Mouse (Mus musculus) lung, postnatal 36 days (tissue): ENCODE measurements around the gene Dnajb3.
"Not testable (repeated sequence)": the region's sequence is repeated elsewhere in the genome, so short reads cannot be mapped to it uniquely, and the experiment has no call there.

Experiments
- DNase-seq: peaks from one replicate; pipeline ENCODE4 v3.0.0; 2022; ENCODE audit warnings: mixed read lengths

The Dnajb3 gene

DNA sequence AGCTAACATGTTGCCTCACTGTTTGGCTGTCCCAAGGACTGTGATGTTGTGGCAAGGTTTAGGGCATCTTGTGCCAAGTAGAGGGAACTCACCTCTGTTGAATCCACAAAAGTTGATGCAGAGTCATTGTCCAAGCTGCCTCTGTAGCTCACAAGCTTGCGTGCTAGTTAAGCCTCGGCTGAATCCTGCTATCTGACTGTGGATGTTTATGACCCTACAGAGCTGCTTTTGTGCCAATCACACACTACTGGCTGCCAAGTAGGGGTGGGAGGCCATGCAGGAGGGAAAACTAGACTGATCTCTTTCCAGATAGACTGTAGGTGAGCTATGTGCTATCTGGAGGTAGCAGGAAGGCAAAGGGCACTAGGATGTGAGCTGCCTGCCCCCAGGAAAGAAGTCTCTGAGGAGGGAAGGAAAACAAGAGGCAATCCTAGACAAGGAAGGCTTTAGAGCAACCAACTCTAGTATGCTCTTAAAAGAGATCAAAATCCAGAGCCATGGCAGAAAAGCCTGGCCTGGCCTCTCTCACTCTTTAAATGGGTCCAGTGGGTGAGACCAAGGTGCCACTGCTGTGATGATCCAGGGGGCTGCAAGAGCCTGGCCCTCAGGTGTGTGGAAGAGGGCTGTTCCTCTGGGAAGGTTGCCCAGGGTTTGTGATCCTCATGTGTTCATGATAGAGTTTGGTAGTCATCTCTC lies 8.3 kb upstream of the Dnajb3 start:
- DNase-seq, result no peak

DNA sequence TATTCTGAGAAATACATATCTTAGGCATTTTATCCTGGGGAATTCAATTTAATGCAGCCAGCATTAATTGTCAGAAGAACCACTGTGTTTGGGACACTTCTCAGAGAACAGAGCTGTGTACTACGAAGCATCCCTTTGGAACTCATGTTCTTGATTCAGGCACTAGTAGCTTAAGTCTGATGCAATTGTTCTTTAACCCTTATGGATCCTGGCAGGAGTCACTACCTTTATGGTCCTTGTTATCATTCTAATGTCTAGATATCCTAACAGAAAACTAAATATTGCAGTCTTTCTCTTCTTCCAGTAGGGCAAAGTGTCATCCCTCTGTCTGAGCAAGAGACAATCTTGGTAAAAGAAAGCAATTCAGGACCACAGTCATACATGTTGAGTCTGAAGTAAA lies 7.5 kb upstream of the Dnajb3 start:
- DNase-seq, result no peak

DNA sequence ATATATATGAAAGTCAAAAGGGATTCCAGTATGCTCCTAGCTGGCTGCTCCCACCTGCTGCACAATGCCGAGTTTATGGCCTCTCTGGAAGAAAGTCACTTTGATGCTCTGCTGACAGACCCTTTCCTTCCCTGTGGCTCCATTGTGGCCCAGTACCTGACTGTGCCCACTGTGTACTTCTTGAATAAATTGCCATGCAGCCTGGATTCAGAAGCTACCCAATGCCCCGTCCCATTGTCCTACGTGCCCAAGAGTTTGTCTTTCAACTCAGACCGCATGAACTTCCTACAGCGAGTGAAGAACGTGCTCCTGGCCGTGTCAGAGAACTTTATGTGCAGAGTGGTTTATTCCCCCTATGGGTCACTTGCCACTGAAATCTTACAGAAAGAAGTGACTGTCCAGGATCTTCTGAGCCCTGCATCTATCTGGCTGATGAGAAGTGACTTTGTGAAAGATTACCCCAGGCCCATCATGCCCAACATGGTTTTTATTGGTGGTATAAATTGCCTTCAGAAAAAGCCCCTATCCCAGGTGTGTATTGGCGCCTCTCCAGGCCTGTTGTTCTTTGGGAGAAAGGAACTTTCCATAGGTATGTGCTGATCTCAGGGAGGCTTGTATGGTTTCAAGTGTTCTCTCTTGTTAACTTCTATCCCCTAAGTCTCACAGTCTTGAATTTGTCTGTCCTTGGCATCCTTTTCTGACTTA lies 6.9 kb upstream of the Dnajb3 start:
- no peak for DNase-seq

DNA sequence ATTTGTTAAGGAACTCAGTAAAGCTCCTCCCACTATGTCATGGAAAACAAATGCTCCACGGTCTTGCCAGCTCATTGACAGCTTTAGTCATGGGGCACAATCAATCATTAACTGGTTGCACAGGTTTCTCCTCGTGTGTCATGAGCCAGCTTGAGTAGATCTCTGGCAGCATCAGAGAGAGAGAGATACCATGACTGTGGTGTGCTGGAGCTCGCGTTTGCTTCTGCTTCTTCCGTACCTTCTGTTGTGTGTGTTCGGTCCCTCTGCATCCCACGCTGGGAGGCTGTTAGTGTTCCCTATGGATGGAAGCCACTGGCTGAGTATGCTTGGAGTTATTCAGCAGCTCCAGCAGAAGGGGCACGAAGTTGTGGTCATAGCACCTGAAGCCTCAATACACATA lies 6.2 kb upstream of the Dnajb3 start, which contains the start of gene Ugt1a1:
Gene Ugt1a1, plus strand, starts transcription at position 148 of the 400 bp plus-strand sequence.
- DNase-seq, result no peak

DNA sequence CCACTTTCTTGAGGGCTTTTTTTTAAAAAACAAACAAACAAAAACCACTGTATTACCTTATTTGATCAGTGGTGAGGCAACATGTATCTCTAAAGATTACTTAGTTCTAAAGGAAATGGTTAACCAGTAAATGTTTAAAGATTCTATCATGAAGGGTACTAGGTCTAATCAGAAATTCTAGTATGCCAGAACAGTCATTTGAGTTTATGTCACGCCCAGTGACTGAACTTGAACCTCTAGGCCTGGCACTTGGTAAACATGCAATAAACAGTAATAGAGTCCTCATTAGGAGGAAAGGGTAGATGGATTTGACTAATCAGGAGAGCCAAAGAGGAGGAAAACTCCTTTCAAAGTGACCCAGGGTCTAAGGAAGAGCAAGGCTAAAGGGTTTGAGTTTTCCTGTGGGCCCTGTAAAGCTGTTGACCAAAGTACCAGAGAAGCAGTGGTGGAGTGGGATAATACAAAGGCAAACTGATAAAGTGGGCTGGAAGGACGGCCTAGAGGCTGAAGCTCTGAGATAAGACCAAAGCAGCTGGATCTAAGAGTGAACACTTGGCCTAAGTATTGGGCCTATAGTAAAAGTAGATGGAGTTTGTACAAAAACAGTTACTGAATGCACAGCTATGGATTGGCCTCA lies 1.4 kb upstream of the Dnajb3 start:
- no peak for DNase-seq

DNA sequence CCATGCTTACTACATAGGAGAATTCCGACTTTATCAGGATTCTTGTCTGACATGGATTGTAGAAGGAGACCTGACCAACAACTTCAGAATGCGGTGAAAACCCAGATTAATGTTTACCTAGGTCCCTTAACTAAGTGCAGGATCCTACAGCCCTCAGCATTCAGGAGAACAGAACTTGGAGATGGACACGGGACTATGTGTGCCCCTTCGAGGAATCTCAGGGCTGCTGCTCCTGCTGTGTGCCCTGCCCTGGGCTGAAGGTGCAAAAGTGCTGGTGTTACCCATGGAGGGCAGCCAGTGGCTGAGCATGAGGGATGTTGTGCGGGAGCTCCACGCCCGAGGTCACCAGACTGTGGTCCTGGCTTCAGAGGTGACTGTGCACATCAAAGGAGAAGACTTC lies 5.1 kb downstream of the Dnajb3 start, which contains the start of gene Ugt1a2:
Gene Ugt1a2, plus strand, starts transcription at position 146 of the 400 bp plus-strand sequence.
- DNase-seq, result no peak

DNA sequence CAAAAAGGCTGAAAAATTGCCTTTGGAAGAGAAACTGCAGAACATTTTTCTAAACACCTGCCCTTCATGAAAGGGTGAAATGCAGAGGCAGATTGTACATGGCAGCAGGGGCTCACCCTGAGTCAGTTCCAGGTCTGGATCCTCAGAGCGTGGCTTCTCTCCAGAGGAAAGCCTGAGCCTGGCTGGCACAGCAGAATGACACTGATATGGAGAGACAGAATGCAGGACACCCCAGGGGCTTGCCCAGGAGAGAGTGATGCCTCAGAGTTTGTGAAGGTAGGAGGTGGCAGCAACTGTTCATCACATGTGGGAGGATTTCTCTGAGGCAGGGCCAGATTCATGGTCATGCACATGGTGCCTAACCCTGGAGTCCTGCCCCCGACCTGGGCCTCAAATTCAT lies 5.6 kb downstream of the Dnajb3 start:
- no peak for DNase-seq

DNA sequence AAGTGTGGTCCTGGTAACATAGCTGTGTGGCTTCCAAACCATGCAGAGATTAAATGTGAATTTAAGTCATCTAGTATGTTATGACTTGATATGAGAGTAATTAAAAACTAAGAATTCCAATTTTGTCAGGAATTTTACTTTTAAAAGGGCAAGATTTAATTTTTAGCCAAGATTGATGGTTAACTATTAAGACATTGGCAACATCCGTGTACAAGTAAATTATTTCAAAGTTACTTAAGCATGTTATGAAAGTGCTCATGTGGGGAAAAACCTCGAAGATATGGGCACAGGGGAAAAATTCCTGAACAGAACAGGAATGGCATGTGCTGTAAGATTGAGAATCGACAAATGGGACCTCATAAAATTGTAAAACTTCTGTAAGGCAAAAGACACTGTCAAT lies 8.1 kb downstream of the Dnajb3 start:
- DNase-seq, result no peak

DNA sequence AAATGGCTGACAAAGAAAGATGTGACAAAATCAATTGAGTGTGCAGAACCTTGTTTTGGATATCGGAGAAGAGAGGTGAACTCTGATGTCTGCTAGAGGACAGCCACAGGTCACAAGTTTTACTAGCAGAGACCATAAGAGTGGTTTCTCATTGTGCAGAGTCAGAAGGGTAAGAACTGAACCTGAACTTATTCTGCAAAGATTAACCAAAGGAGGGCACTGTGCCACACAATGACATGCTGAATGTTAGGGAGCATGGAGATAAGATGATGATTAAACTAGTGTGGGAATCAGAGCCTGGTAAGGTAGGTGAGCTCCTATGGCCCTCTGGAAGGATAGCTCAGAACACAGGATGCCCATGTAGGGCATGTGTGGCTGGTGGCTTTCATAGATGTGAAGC lies 9.9 kb downstream of the Dnajb3 start:
- no peak for DNase-seq

DNA sequence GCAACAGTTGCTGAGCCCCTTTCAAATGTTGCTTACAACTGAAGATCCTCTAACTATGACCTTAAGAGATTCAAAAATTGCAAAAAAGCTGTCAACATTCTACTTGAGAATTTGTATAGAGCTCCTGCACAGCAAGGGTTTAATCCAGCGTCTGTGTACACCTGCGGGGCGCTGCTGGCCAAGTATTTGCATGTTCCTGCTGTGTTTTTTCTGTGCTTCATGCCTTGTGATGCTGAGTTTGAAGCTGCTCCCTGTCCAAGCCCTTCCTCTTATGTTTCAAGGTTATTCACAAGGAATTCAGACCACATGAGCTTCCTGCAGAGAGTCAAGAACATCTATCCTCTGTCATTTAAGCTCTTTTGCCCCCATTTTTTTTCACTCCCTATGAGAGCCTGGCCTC lies 13.4 kb downstream of the Dnajb3 start:
- DNase-seq, result no peak

DNA sequence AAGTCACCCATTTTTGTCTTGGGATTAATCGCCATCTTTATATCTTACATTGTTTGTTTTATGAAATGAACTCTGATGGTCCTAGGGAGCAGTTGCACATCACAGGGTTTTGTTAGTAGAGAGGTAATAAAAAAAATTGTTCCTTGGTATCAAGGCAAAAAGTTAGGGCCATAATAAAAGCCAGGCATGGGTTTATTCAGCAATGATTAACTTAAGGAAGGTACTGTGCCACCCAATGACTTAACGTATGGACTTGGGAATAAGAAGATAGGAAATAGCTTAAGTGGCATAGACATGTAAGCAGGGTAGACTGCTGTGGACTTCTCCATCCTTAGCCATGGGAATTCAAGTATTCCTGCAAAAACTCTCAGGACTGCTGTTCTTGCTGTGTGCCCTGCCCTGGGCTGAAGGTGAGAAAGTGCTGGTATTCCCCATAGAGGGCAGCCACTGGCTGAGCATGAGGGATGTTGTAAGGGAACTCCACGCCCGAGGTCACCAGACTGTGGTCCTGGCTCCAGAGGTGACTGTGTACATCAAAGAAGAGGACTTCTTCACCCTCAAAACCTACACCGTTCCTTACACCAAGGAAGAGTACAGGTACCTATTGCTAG lies 19.2 kb downstream of the Dnajb3 start:
- no peak for DNase-seq

DNA sequence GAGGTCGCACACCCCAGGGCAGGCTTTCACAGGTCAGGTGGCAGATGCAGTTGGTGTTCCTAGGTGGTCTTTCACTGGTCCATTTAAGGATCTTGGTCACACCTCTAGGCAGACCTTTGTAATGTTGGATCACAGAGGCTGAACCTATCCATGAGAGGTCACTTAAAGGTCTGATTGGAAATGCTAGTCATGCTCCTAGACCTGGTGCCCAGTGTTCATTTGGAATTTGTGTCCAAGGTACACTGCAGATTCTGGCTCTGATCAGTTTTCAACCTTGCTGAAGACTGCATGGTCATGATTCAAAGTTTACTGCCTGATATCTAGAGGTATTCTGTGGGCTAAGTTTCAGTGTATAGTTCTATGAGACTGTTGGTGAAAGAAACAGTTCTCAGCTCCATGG lies 25.9 kb downstream of the Dnajb3 start:
- no peak for DNase-seq

DNA sequence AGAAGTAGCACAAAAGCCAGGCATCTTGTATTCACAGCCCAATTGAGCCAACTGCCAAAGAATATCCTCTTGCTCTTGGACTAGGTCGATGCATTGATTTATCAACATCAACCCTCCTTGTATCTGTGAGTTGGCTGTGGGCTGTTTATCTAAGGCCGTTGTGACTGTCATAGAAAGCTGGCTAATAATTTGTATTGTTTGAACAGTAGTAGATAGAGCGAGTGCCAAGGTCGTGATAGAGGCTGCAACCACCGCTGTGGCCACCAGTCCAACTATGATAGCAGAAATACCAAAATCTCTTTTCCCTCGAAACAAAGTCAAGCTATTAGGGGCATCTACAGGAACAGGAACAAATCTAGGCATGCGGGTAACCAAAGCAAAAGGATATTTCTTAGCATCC lies 33.4 kb downstream of the Dnajb3 start:
- DNase-seq, result not testable (repeated sequence)

DNA sequence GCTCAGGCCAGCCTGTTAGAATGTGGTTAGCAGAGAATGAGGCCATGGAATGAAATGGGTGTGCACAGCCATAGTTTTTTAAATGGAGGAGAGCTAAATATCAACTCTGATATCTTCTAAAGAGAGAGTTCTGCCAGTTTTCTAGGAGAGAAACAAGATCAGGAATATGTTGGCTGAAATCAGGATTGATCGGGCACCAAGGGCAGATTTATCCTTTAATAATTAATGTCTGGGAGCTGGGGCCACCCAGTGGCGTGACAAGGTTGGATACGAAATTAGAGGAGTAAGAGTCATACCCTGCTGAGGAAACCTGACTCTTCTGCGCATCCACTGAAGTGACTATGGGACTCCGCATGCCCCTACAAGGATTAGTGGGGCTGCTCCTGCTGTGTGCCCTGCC lies 39.9 kb downstream of the Dnajb3 start, which contains the start of gene Ugt1a5:
Gene Ugt1a5, plus strand, starts transcription at position 302 of the 400 bp plus-strand sequence.
- DNase-seq, result no peak

DNA sequence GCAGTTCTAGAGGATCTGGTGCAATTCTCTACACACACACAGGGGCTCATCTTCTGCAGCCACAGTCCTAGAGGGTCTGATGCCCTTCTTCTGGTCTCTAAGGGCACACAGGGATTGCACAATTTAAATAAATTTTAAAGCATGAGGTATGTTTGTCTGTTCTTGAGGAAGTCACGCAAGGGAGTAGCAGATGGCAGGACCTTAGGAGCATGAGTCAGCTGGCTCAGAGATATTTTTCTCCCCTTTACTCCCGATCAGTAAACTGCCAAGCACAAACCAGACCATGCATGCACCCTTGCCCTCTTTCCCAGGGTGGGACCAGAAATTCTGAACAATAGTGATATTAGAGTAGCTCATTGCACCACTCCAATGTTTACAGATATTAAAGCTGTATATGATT lies 47.2 kb downstream of the Dnajb3 start:
- no peak for DNase-seq
